Mouse (Mus musculus) thymus, adult 2 months (tissue): ENCODE results near the gene Tmem145. TPM values are rescaled to one million over a fixed set of nuclear protein-coding genes. Genes with fewer than 3 reads are reported as not detected.

Experiments
- DNase-seq: peaks from one replicate; pipeline ENCODE4 v3.0.0; 2021
- H3K27ac ChIP-seq: fragments of 200-500 bp; 2 replicates; pipeline ENCODE4 v1.5.1; 2012; ENCODE audit warnings: low read length, control low read depth; ENCODE audit not compliant: control insufficient read depth, insufficient read depth
- H3K27me3 ChIP-seq: fragments of 200-500 bp; 2 replicates; pipeline ENCODE4 v1.6.1; 2012; ENCODE audit warnings: mild to moderate bottlenecking, low read length, moderate library complexity, mixed read lengths; ENCODE audit not compliant: control insufficient read depth, insufficient read depth
- H3K36me3 ChIP-seq: fragments of 200-500 bp; 2 replicates; pipeline ENCODE4 v1.6.1; 2012; ENCODE audit warnings: mild to moderate bottlenecking, low read length, moderate library complexity; ENCODE audit not compliant: control insufficient read depth, insufficient read depth
- H3K4me1 ChIP-seq: fragments of 200-500 bp; replicated peaks from 2 replicates; pipeline ENCODE4 v1.6.1; 2012; ENCODE audit warnings: low read length; ENCODE audit not compliant: control insufficient read depth, insufficient read depth
- H3K4me3 ChIP-seq: fragments of 200-500 bp; 2 replicates; pipeline ENCODE4 v1.5.1; 2012; ENCODE audit warnings: mild to moderate bottlenecking, low read length, control low read depth, moderate library complexity; ENCODE audit not compliant: control insufficient read depth, insufficient read depth
- CTCF ChIP-seq: fragments of 200-500 bp; IDR thresholded peaks from 2 replicates; pipeline ENCODE4 v1.5.1; 2012; ENCODE audit warnings: mild to moderate bottlenecking, control low read depth, low read length, moderate library complexity, borderline replicate concordance; ENCODE audit not compliant: control insufficient read depth, poor library complexity, insufficient read depth; ENCODE audit errors: extremely low read depth
- POLR2A ChIP-seq: fragments of 200-500 bp; IDR thresholded peaks from 2 replicates; pipeline ENCODE4 v1.6.1; 2012; ENCODE audit warnings: mild to moderate bottlenecking, low read length, control low read depth, moderate library complexity; ENCODE audit not compliant: control insufficient read depth, poor library complexity, insufficient read depth; ENCODE audit errors: extremely low read depth
- WGBS: fragments of 180-500 bp; shearing (Covaris S2); methylation state at CpG from one replicate; pipeline ENCODE4 v1.1.7; 2018; 5-methylcytosine and 5-hydroxymethylcytosine counted together
- polyA plus RNA-seq: library from polyadenylated mRNA; depleted of rRNA; stranded (reverse); fragments of >200 nt; gene quantifications from 2 replicates; pipeline ENCODE4 v1.2.3, GENCODE M21; 2012

Tmem145 gene
- polyA plus RNA-seq, 1 experiment, result 0.08 TPM

GRCm38 (mm10) chr7:25267751-25268463 is 38.0 kb upstream of the Tmem145 start:
- H3K4me3 ChIP-seq, result peak overlapping the region; percentile 77
- under 1% methylated on average over 33 of the region's 33 CpGs for WGBS
- peaks cover 26% of the 10 kb centered on the region for H3K4me1 ChIP-seq
- DNase-seq, result peak; percentile 98
- H3K27me3 ChIP-seq, result no peaks in the 10 kb centered on the region
- TF ChIP-seq CTCF, result 0 out of 2 replicates have a peak, but pooled peaks have one; percentile 50
- TF ChIP-seq POLR2A, result peak; percentile 39
- H3K36me3 ChIP-seq, result no peaks in the 10 kb centered on the region
- H3K27ac ChIP-seq, result peak overlapping the region; percentile 84

- no peak for DNase-seq
- H3K4me3 ChIP-seq, result peak overlapping the region; percentile 77
- 1% methylated on average over 7 of the region's 7 CpGs for WGBS
- peak overlapping the region; percentile 84 for H3K27ac ChIP-seq
- no peak for TF ChIP-seq CTCF
- no peak for TF ChIP-seq POLR2A
- peaks cover 32% of the 10 kb centered on the region for H3K4me1 ChIP-seq
- H3K27me3 ChIP-seq, result no peaks in the 10 kb centered on the region
- H3K36me3 ChIP-seq, result no peaks in the 10 kb centered on the region
Observed at GRCm38 (mm10) chr7:25268588-25268987, 37.3 kb upstream of the Tmem145 start.

- Histone ChIP-seq H3K27me3 (no peaks in the 10 kb centered on the region), H3K27ac (peak overlapping the region; percentile 84), H3K4me1 (peaks cover 36% of the 10 kb centered on the region), H3K36me3 (no peaks in the 10 kb centered on the region), H3K4me3 (peak overlapping the region; percentile 77)
- no peak for DNase-seq
- TF ChIP-seq CTCF (no peak), POLR2A (no peak)
- WGBS, result 4% methylated on average over 4 of the region's 4 CpGs
Observed at GRCm38 (mm10) chr7:25269029-25269428, 36.9 kb upstream of the Tmem145 start.

GRCm38 (mm10) chr7:25269545-25270271 is 36.2 kb upstream of the Tmem145 start:
- peak overlapping the region; percentile 77 for H3K4me3 ChIP-seq
- DNase-seq, result no peak
- H3K36me3 ChIP-seq, result no peaks in the 10 kb centered on the region
- no peaks in the 10 kb centered on the region for H3K27me3 ChIP-seq
- H3K27ac ChIP-seq, result peak overlapping the region; percentile 84
- 15% methylated on average over 8 of the region's 8 CpGs for WGBS
- TF ChIP-seq CTCF (no peak), POLR2A (no peak)
- peaks cover 43% of the 10 kb centered on the region for H3K4me1 ChIP-seq

GRCm38 (mm10) chr7:25270652-25271633 is 35.0 kb upstream of the Tmem145 start:
- no peak for DNase-seq
- Histone ChIP-seq H3K4me1 (peaks cover 54% of the 10 kb centered on the region), H3K36me3 (no peaks in the 10 kb centered on the region), H3K27ac (no peak overlapping the region; the same call in 1 of the 2 replicates), H3K27me3 (no peaks in the 10 kb centered on the region), H3K4me3 (no peak overlapping the region)
- WGBS, result 95% methylated on average over 35 of the region's 35 CpGs
- TF ChIP-seq CTCF (no peak), POLR2A (no peak)

- DNase-seq, result no peak
- Histone ChIP-seq H3K4me1 (peaks cover 57% of the 10 kb centered on the region), H3K36me3 (no peaks in the 10 kb centered on the region), H3K27me3 (no peaks in the 10 kb centered on the region), H3K27ac (no peak overlapping the region), H3K4me3 (no peak overlapping the region)
- WGBS, result 96% methylated on average over 30 of the region's 30 CpGs
- TF ChIP-seq POLR2A, result no peak
- TF ChIP-seq CTCF, result no peak
Observed at GRCm38 (mm10) chr7:25271651-25272444, 34.1 kb upstream of the Tmem145 start.
